In genomic region chr3:107080803-107081202, GRCm38 (mm10) we compare ENCODE assay signal across 16 mouse cellular contexts. TPM values are rescaled to one million over a fixed set of nuclear protein-coding genes. Genes with fewer than 3 reads are reported as not detected.
DNase-seq lines count a peak whose midpoint lies in the region; ATAC-seq and TF ChIP-seq lines count a peak whose summit lies in the region.
"Had no signal": no experiment of that assay in that cellular context is flagged by ENCODE, and none has a peak within 500 bp of the region (broad histone marks: within the 10 kb centered on the region; RNA-seq: fewer than 3 reads in every experiment).

No protein-coding gene starts in this region.

- H3K27me3 ChIP-seq in heart, embryonic 16.5 days (ENCODE audit: control insufficient read depth, insufficient read depth, low read length) = no peaks in the 10 kb centered on the region
- H3K27me3 ChIP-seq in heart, adult 2 months (ENCODE audit: control insufficient read depth, insufficient read depth, low read length) = no peaks in the 10 kb centered on the region
- H3K27me3 ChIP-seq in thymus, adult 2 months (ENCODE audit: control insufficient read depth, insufficient read depth, low read length) = no peaks in the 10 kb centered on the region

- no peak overlapping the region for H3K4me3 ChIP-seq in heart, embryonic 16.5 days (ENCODE audit: low read length)
- H3K4me3 ChIP-seq in heart, adult 2 months = no peak overlapping the region
- H3K4me3 ChIP-seq in thymus, adult 2 months (ENCODE audit: control insufficient read depth, insufficient read depth, low read length) = no peak overlapping the region
- H3K4me3 ChIP-seq: left cerebral cortex, adult 2 months; megakaryocyte, embryonic 14.5 days had no signal

- H3K4me2 ChIP-seq in heart, embryonic 16.5 days (ENCODE audit: low read depth, low read length) = no peak overlapping the region

- no peaks in the 10 kb centered on the region for H3K9me3 ChIP-seq in heart, embryonic 16.5 days (replicated peaks; ENCODE audit: control insufficient read depth, low read length)

- no peak overlapping the region for H3K9ac ChIP-seq in heart, embryonic 16.5 days (ENCODE audit: low read length)
- no peak overlapping the region for H3K9ac ChIP-seq in heart, adult 2 months (ENCODE audit: low read depth, low read length)

- no peak for TF ChIP-seq EP300 in heart, adult 2 months (IDR thresholded peaks at IDR 0.05; ENCODE audit: insufficient read depth, low read depth, low read length)

- no peak for TF ChIP-seq CTCF in heart, adult 2 months (IDR thresholded peaks at IDR 0.05)
- TF ChIP-seq CTCF in thymus, adult 2 months (IDR thresholded peaks at IDR 0.05; ENCODE audit: borderline replicate concordance, control insufficient read depth, extremely low read depth, insufficient read depth, low read length, poor library complexity) = no peak

- TF ChIP-seq POLR2A in heart, adult 2 months (IDR thresholded peaks at IDR 0.05; ENCODE audit: insufficient read depth, low read depth, low read length) = no peak
- no peak for TF ChIP-seq POLR2A in thymus, adult 2 months (IDR thresholded peaks at IDR 0.05; ENCODE audit: control insufficient read depth, extremely low read depth, insufficient read depth, low read length, poor library complexity)

- H3K27ac ChIP-seq in heart, embryonic 16.5 days (ENCODE audit: low read length) = peak overlapping the region; percentile 63; the same call in 1 of the 2 replicates
- H3K27ac ChIP-seq in heart, adult 2 months = no peak overlapping the region
- peak overlapping the region; percentile 78 for H3K27ac ChIP-seq in thymus, adult 2 months (ENCODE audit: control insufficient read depth, insufficient read depth, low read length)
- H3K27ac ChIP-seq: left cerebral cortex, adult 2 months; stomach, postnatal 0 days had no signal

- no peak for DNase-seq in heart, adult 2 months
- peak; percentile 83 for DNase-seq in thymus, adult 2 months
- DNase-seq in cerebellum, adult 11-12 months = no peak
- DNase-seq in c-Kit-positive CD71-positive TER-119-positive erythroid progenitor cells, embryonic 14.5 days (ENCODE audit: low spot score) = no peak
- DNase-seq in embryo, embryonic 9.5 days (ENCODE audit: extremely low spot score) = no peak
- DNase-seq in kidney, adult 8-10 months = no peak
- DNase-seq: adrenal gland, postnatal 10 days; gastrocnemius, postnatal 10 days; layer of hippocampus, adult 9-11 months; left cerebral cortex, postnatal 4 days; liver had no signal

- no peaks in the 10 kb centered on the region for H3K4me1 ChIP-seq in heart, embryonic 16.5 days (ENCODE audit: control insufficient read depth, insufficient read depth, low read length)
- H3K4me1 ChIP-seq in heart, adult 2 months (ENCODE audit: control insufficient read depth, insufficient read depth, low read length) = no peaks in the 10 kb centered on the region
- peaks cover 27% of the 10 kb centered on the region for H3K4me1 ChIP-seq in thymus, adult 2 months (replicated peaks; ENCODE audit: control insufficient read depth, insufficient read depth, low read length)

- no peak for ATAC-seq in heart, embryonic 16.5 days (replicated peaks; ENCODE audit: extremely low read depth, insufficient read depth, low FRiP score)
- 0 out of 2 replicates have a peak, but pooled peaks have one; percentile 6 for ATAC-seq in granulocyte monocyte progenitor cell, adult 5-6 weeks (replicated peaks; ENCODE audit: poor library complexity, severe bottlenecking)

- no peaks in the 10 kb centered on the region for H3K79me2 ChIP-seq in heart, adult 2 months (replicated peaks; ENCODE audit: control insufficient read depth, insufficient read depth, low read length)

- no peaks in the 10 kb centered on the region for H3K36me3 ChIP-seq in heart, embryonic 16.5 days (ENCODE audit: control insufficient read depth, insufficient read depth)
- H3K36me3 ChIP-seq in heart, adult 2 months (ENCODE audit: control insufficient read depth, insufficient read depth, low read length) = no peaks in the 10 kb centered on the region
- H3K36me3 ChIP-seq in thymus, adult 2 months (ENCODE audit: control insufficient read depth, insufficient read depth, low read length) = no peaks in the 10 kb centered on the region

- WGBS in heart, embryonic 16.5 days = 73% methylated on average over 3 of the region's 3 CpGs
- WGBS in heart, adult 2 months = 80% methylated on average over 3 of the region's 3 CpGs
- 7% methylated on average over 3 of the region's 3 CpGs for WGBS in thymus, adult 2 months

- intact Hi-C loops in heart, adult 2 months (cut with DNase I) = loop anchor here (1.0 to 2.0 kb wide), 2 partner anchors 140 to 178 kb away; no protein-coding TSS in a partner anchor

RNA-seq across cellular contexts. Expression of gene Kcna2, which starts 20.1 kb away (rescaled TPM):
- polyA plus RNA-seq in heart, embryonic 16.5 days (2015; fragmentation: Nextera tagmentation; extraction: Ambion mirVana) = 0.05 and 0.07 TPM in 2 replicates
- total RNA-seq in heart, adult 2 months (2021) = 1 to 10 TPM; 1.0 to 1.6 TPM
- polyA plus RNA-seq in heart, adult 2 months (2012; rRNA removed) = 1.1 and 1.6 TPM in 2 replicates
- total RNA-seq in granulocyte monocyte progenitor cell, adult 5-6 weeks (2014; fragmentation: Nextera tagmentation) = not detected in 2 replicates
- total RNA-seq in granulocyte monocyte progenitor cell, adult 5-6 weeks (2017) = 0.04 TPM in 1 of 2 replicates, not detected in the other
- 5.6 and 7.0 TPM in 2 replicates for polyA plus RNA-seq in thymus, adult 2 months (2012; rRNA removed)

RNA-seq across cellular contexts. Expression of gene Kcna3, which starts 44.8 kb away (rescaled TPM):
- polyA plus RNA-seq in heart, embryonic 16.5 days (2015; fragmentation: Nextera tagmentation; extraction: Ambion mirVana) = 1.7 and 3.0 TPM in 2 replicates
- under 1 TPM; 0.23 to 0.84 TPM for total RNA-seq in heart, adult 2 months (2021)
- polyA plus RNA-seq in heart, adult 2 months (2012; rRNA removed) = 0.32 and 1.1 TPM in 2 replicates
- total RNA-seq in granulocyte monocyte progenitor cell, adult 5-6 weeks (2014; fragmentation: Nextera tagmentation) = 8.4 and 15.0 TPM in 2 replicates
- total RNA-seq in granulocyte monocyte progenitor cell, adult 5-6 weeks (2017) = 4.4 and 5.1 TPM in 2 replicates
- polyA plus RNA-seq in thymus, adult 2 months (2012; rRNA removed) = 151 and 202 TPM in 2 replicates

Comparison
In these comparisons a context has a peak if more than half of its experiments do, and no peak if none do; other contexts are left out.
1. RNA of gene Kcna3, which starts 44.8 kb away (polyA plus RNA-seq): 151 to 202 TPM in thymus, adult 2 months; 1.7 to 3.0 TPM in heart, embryonic 16.5 days and 0.32 to 1.1 TPM in heart, adult 2 months; every median in the first group is over 10 times any median in the second.